Mouse (Mus musculus): Measurements from ENCODE around the gene Tex22.

Gene Tex22

DNA sequence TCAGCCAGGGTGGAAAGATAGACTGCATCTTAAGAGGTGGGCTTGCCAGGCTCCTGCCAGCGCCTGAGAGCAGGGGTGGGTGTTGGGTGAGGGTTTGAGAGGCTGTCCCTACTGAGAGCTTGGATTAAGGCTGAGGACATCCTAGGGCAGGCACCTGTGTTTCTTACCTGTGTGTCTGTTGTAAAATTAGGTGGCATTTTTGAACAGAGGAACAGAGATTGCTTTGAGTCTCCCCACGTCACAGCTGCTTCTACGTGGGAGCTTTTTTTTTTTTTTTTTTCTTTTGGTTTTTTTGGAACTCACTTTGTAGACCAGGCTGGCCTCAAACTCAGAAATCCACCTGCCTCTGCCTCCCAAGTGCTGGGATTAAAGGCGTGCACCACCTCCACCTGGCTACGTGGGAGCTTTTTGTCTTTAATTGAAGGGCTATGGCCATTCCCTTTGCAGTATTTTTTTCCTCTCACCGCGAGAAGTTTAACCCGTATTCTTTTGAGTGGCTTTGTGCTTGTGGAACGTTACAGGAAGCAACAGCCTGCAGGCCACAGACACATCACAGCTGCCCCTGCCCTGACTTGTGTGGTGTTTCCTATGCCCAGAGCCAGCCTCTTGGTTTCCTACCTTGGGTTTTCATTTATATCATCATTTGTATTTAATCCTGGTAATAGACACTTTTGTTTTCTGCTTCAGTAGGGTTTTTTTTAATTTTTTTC is 27.1 kb downstream of the Tex22 start:
- no peak for DNase-seq (ENCODE audit: low read depth, low spot score)

DNA sequence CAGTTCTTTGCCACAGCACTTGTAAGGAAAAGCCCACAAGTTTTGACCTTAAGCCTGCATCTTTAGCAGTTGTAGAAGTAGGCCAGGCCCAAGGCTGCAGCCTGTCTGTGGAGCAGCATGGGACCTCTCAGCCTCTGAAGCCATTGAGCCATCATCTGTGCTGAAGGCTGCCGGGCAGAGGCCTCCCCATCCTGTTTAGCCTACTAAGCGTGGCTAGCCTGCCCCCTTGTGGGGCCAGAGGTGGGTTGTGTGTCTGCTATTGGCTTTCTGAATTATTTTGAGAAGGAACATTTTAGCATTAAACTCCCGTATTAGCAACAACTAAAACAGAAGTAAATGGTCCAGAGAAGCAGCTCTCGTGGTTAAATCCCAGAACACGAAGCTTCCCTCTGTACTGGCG is 28.2 kb downstream of the Tex22 start:
- no peak for DNase-seq (ENCODE audit: low read depth, low spot score)

DNA sequence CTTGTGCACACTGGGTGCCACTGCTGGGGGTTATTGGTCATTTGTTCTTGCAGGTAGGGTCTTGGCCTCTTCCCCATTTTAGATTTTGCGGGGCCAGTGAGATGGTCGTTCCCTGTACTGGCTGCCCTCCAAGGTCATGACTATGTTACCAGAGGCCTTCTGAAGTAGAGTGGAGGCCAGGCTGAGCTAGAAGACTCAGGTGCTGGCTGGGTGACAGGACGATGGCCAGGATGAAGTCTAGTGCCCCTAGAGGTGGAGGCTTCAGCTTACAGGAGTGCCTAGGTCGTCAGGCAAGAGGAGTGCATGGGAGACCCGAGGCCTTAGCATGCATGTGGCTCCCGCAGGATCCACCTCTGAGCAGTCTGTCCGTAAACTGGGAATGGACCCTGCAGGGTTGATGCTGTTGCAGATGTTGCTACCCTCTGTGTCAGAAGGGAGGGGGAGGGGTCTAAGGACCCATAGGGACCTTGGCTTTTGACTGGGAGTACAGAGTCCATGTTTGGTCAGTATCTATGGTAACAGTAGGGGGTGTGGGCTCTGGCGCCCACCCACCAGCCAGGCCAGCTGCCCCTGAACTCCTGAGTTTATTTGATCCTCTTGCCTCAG is 29.6 kb downstream of the Tex22 start:
- DNase-seq (ENCODE audit: low read depth, low spot score) = no peak

DNA sequence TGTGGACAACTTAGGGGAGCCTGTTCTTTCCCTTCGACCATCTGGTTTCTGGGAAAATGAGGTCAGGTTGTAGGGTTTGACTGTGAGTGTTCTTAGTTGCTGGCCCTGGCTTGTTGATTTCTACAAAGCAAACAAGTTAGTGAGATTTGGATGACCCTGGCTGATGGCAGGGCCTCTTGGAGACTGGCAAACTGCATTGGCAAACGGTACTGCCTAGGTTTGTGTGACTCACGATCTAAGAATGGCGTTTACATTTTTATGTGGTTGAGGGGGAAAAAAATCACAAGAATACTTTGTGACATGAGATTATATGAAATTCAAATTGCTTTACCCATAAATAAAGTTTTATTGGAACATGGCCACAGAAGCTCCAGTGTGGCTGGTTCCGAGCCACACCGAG is 32.1 kb downstream of the Tex22 start:
- no peak for DNase-seq (ENCODE audit: low read depth, low spot score)

DNA sequence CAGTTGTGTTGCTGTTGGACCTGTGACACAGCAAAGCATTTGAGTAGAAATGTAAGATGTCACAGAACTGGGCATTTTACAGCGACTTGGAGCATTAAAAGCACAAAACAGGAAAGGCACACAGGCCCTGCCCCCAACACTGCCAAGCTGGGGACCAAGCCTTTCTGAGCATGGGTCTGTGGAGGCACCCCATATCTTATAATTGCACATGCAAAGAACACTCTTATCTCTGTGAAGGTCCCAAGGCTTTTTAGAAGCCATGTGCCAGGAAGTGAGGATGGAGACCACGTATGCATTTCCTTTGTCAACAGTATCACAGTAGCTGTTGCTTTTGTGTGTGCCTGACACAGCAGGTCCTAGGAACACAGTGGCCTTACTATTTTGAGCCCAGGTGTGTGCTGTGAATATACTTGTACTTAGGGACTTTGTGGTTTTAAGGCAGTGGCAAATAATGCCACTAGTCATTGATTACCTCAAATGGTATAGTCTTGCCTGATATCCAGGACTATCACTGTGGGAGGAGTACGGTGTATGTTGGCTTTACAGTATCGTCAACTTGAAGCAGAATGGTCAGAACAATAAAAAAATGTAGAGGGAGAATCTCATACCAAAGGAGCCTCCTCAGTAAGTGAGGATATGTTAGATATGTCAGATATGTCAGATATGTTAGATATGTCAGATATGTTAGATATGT is 33.3 kb downstream of the Tex22 start:
- no peak for DNase-seq (ENCODE audit: low read depth, low spot score)

DNA sequence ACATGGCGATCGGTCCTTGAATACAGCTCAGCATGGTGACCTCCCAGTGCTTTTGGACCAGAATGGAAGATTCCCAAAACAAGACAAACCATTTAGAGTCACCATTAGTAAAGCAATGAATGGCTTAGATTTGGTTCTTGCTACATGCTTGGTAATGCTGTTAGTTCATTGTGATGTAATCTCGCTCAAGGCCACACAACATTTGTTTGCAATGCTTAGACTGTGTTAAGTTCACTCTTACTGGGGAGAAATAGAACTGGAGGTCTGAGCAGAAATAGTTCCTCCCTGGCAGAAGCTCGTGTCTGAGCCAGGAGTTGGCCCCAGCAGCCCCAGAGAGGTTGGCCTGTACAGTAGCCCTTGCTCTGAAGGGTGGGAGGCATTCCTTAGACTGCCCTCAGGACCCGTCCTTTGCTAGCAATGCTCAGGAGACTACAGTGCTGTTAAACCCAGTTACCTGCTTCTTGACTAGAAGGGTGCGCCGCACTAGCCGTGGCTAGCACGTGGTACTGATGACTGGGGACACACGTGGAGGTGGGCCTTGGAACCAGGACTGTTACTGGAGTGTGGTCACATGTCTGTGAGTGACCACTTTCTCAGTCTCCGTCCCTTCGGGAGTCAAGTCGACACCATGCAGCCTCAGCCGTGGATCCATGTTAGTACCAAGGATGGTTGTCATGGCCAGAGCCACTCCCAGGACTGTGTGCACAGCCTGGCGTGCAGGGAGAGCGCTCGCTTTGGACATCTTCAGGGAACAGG is 34.4 kb downstream of the Tex22 start:
- no peak for DNase-seq (ENCODE audit: low read depth, low spot score)

DNA sequence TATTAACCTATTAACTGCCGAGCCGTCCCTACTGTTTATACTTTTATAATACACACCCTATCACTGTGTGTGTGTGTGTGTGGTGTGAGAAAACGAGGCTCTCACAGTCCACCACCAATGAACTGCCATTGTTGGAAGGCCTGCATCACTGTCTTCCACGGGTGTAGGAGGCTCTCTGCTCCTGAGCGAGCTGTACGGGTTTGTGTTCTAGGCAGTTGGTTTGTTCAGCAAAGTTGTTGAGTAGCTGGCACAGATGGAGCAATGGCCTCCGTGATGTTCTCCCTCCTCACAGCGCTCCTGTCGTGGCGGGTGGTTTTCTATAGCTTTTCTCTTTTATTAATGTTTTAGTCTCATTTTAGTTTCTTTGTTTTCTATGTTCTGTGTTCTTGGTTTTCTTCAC is 35.5 kb downstream of the Tex22 start:
- no peak for DNase-seq (ENCODE audit: low read depth, low spot score)

DNA sequence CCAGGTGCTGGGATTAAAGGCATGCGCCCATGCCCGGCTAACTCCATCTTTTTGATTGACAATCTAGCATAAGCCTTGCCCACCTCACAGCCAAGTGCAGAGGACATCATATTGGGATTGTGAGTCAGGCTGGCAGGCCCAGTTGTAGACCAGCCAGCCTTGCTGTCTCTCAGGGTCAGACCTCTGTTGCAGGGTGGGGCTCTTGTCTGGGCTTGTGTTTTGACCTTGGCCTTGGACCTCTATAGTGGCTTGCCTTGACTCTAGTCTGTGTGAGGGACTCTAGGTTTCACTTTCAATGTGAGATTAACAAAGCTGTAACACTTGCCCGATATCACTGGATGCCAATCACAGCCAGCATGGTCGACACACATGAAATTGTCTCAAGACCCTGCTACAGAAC is 39.8 kb downstream of the Tex22 start:
- no peak for DNase-seq (ENCODE audit: low read depth, low spot score)

DNA sequence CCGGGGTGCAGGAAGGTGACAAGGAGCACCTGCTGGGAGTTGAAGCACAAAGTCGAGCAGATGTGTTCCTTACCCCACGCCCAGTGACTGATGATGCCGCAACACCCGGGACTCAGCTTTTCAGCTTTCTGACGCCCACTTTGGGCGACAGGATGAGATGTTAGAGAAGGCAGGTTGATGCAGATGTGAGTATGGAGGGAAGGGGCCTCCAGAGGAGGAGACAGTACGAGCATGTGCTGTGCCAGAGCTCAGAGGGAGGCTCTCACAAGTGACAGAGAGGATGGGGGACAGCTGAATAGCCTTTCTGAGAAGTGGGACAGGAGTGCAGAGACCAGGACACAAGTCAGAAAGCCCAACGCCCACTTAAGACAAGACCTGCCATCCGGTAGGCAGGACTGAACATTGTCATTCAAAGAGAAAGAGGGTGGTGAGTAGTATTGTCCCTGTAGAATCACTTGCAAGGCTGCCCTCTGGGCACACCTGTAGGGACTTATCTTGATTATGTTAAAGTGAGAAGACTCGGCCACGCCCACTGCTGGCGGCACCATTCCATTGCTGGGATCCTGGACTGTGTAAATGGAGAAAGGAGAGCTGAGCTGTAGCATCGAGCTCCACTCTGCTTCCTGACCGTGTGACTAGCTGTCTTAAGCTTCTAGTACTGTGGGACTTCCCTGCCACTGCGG is 40.7 kb downstream of the Tex22 start:
- no peak for DNase-seq (ENCODE audit: low read depth, low spot score)

DNA sequence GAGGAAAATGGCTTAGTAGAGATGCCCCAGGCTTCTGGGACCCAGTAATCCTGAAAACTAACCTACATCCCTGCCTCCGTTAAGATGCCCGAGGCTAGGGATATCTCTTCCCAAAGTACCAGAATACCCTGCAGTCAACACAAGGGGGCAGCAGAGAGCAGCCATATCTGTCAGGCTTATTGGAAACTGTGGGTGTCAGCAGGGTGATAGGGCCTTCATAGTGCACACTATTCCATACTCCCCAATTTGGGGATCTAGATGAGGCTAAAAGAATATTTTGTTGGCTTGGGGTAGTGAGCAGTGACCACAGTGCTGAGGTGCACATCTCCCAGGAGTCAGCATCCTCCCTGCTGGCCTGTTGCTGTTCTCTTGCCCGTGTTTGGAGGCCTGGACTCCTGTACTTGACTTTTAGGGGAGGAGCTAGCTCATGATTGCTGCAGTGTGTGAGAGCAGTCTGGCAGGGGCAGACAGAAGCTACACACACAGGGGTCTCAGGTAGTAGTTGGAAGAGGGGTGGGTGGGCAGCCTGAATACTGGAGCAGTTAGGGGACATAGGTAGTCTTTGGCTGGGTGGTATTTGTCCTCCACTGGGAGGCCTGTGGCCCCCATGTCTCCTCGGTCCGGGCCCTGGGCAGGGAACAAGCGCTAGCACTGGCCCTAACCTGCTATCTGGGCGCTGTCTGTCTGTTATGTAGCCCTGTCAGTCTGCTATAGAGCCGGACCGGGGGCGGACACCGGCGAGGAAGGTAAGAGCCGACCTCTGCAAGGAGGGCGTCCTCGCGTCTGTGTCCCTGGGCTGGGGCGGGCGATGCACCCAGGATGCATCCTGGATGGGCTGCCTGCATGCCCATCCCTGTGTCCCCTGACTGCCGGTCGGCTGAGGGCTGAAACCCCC is 45.5 kb downstream of the Tex22 start:
- DNase-seq (ENCODE audit: low read depth, low spot score) = peak; percentile 70

DNA sequence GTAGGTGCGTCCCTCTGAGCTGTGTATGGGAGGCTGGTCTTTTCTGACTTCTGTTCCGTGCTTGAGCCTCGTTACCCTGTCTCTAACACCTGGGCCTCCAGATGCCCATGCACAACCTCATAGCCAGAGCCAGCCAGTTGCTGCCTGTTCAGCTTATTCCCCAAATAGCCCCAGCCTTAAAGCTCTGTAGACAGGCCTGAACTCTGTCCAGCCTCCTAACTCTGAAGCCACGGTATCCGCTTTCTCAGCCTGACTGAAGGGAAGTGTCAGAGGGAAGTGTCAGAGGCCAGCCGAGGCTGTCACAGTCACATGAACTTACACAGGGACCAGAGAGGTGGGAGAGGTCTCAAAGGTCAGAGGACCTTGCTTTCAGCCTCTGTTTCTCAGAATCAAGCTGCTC is 50.4 kb downstream of the Tex22 start:
- DNase-seq (ENCODE audit: low read depth, low spot score) = peak; percentile 88

DNA sequence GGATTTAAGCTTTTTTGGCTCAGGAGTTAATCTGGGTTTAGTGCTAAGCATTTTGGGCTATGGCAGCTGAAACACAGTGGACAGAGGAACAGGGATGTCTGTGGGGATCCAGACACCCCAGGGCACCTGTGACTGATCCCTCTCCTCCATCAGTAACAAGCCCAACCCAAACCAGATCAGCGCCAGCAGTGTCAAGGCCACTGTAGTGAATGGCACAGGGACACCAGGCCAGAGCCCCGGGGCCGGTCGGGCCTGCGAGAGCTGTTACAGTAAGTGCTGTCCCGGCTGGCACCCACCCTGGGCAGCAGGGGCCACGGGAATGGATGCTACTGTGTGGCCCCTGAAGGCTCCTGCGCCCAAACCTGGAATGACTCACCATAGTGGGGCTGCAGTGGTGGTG is 56.4 kb downstream of the Tex22 start:
- DNase-seq (ENCODE audit: low read depth, low spot score) = no peak

DNA sequence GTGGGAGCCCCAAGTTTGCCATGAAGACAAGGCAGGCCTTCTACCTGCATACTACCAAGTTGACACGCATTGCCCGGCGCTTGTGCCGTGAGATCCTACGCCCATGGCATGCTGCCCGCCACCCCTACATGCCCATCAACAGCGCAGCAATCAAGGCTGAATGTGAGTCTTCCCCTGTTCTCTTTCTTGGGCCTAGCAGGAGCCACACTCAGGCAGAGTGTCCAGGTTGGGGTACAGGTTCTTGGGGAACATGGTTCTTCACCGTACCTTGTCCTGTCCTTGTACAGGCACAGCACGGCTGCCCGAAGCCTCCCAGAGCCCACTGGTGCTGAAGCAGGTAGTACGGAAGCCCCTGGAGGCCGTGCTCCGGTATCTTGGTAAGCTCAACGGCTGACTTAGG is 57.3 kb downstream of the Tex22 start:
- no peak for DNase-seq (ENCODE audit: low read depth, low spot score)

DNA sequence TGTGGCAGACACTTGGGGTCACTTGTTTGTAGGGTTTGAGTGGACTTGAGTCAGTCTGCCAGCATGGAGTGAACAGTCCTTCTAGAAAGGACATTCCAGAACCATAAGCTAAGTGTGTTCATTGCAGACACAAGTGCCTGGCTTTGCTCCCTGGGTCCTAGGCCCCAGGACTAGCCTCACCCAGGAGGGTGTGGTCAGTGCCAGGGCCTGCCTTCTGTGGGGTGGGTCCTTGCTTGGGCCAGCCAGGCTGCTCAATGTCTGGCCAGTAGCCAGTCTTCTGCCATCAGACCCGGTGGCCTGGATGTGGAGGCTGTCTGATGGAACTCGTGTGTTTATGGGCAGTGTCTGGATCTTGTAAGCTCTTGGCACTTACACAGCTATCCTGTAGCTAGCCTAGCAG is 58.3 kb downstream of the Tex22 start:
- peak; percentile 79 for DNase-seq (ENCODE audit: low read depth, low spot score)

DNA sequence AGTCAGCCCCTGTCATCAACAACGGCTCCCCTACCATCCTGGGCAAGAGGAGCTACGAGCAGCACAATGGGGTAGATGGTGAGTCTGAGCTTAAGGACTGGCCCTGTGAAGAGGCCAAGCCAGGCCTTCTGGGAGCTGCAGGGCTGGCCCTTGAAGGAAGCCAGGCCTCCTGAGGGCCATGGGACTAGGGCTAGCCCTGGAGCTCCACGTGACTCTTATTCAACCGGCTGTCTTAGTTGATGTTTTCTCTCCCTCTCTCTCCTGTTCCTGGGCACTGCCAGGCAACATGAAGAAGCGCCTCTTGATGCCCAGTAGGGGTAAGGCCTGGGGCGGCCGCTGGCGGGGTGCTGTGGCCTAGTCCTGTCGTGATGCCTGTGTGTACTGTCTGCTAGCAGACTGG is 59.0 kb downstream of the Tex22 start:
- no peak for DNase-seq (ENCODE audit: low read depth, low spot score)

DNA sequence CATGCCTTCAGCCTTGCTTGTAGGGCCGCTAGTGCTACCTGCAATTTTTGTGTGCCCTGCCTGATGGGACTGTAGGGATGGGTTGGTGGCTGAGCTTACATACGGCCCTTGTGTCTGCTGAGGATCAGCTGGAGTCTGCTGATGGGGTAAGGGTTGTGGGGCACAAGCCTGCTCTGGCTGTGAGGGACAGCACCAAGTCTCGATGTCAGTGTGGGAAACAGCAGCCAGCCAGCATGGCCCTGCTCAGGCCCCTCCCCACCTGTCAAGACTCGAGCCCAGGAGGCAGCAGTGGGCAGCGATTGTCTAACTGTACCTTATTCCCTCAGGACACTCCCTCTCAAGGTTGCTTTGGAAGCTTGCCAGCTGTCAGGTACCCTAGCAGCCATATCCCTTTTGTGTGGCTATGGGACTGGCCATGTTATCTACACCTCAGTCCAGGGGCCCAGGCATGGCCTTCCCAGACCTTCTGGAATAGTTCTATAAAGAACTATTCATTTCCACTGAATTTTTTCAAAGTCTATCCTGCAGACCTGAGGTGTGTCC is 59.6 kb downstream of the Tex22 start:
- DNase-seq (ENCODE audit: low read depth, low spot score) = no peak

DNA sequence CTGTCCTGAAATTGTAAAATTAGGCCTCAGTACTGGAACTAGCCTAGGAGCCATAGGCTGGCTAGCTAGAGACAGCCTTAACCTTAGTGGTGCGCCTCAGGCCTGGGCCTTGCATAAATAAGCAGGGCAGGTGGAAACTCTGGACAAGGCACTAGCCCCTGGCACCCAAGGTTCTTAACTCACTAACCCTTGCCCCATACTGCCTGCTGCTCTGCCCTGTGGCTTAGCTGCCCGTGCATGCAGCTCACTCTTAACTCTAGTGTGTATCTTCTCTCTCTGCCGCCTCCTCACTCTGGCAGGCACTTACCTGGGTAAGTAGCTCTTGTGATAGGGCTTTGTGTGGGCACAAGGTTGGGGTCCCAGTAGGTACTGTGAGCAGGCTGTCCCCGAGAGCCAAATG is 60.2 kb downstream of the Tex22 start:
- DNase-seq (ENCODE audit: low read depth, low spot score) = no peak

DNA sequence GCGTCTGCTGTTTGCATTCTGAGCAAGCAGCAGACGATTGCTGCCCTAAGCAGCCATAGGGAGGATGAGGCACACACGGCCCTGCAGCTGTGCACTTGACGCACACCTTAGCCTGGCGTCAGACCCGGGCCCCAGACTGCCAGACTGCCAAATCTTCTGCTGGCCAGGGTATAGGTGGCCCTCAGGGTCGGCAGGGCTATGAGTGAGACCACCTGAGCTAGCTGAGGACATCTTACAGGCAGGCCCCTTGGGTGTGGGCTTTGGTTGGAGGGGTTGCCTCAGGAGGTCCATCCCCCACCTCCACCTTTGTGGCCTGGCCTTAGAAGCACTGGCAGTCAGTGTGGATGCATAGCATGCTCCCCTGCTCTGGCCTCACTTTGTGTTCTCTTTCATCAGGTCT is 61.1 kb downstream of the Tex22 start:
- no peak for DNase-seq (ENCODE audit: low read depth, low spot score)

DNA sequence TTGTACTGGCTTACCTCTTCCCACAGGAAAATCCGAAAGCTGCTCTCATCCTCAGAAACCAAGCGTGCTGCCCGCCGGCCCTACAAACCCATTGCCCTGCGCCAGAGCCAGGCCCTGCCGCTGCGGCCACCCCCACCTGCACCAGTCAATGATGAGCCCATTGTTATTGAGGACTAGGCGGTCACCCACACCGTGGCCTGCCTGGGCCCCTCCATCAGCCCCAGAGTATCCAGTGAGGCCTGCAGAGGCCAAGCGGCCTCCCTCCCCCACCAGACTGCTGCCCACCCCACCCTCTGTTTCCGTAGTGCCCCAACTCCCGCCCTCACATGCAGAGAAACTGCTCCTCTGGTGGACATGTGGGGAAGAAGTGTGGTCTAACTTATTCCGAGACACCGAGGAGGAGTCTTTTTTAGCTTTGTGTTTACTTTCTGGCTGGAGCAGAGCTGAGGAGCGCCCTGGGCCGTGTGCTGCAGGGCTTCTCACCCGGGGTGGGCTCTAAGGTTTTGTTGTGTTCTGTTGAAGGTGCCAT is 62.3 kb downstream of the Tex22 start:
- DNase-seq (ENCODE audit: low read depth, low spot score) = no peak

All from skeletal muscle tissue, adult 2 months (tissue).